8 mouse cellular contexts compared by ENCODE assay signal in the genomic region with DNA sequence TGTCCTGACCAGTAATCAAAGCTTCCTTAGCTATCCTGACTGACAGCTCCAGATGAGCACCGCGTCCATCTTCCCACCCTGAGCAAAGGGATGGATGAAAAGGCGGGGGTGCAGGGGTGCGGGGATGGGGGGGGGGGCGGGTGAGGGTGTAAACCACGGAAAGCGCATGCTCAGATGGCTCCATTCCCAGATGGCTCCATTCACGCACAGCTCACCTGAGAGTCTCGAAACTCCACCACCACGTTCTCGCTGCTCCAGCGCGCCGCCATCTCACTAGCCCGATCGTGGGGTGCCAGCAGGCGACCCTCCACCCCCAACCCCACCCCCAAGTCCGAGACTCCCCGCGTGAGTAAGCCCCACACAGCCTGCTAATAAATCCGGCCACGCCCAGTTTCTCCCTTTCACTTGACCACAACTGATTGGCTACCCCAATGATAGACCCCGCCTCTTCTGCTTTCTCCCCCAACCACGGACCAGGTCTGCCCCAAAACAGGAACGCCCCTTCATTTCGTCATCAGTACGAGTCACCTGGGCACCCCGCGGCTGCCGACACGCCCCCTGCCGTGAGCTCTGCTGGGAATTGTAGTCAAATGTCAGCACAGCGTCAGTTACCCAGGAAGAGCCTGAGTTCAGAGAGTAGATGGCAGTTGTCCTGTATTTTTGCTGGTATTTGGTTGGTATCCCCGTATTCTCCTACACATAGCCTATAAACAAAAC. TPM values are rescaled to one million over a fixed set of nuclear protein-coding genes. Genes with fewer than 3 reads are reported as not detected.
DNase-seq lines count a peak whose midpoint lies in the region; ATAC-seq lines count a peak whose summit lies in the region.

TSS of gene Wdr59 (minus strand) at position 380 of the 717 bp plus-strand sequence.

- DNase-seq in adipocyte (ENCODE audit: low spot score) = peak; percentile 100
- peak; percentile 100 for DNase-seq in embryo, embryonic 10 days (ENCODE audit: low spot score)
- DNase-seq in gastrocnemius, postnatal 10 days = peak; percentile 92
- DNase-seq in induced T-regulatory cell, adult 2 months (ENCODE audit: low read depth) = peak; percentile 100
- peak; percentile 95 to 98 for DNase-seq in left cerebral cortex, adult 9 months (ENCODE audit: low spot score in 2 of 2)
- peak; percentile 93 for DNase-seq in right cerebral cortex, postnatal 14 days
- DNase-seq in urinary bladder, postnatal 36 days (ENCODE audit: low spot score in 2 of 2) = peak; percentile 95 to 97

- peak; percentile 98 for ATAC-seq in megakaryocyte progenitor cell, adult 5-6 weeks (replicated peaks; ENCODE audit: poor library complexity)

RNA-seq across cellular contexts. Expression of gene Wdr59, which starts in this region (rescaled TPM):
- 10 to 100 TPM in 1 of 2 experiments, 1 to 10 TPM in 1; 9.7 to 11.5 TPM for total RNA-seq in gastrocnemius, postnatal 10 days (2021)
- total RNA-seq in megakaryocyte progenitor cell, adult 5-6 weeks (2015) = 4.5 and 6.8 TPM in 2 replicates
- total RNA-seq in megakaryocyte progenitor cell, adult 5-6 weeks (2017) = 5.7 and 6.3 TPM in 2 replicates

Comparison
In these comparisons a context has a peak if more than half of its experiments do, and no peak if none do; other contexts are left out.
1. Peak in every context shown above with its lines: DNase-seq and ATAC-seq.